In the genomic region with DNA sequence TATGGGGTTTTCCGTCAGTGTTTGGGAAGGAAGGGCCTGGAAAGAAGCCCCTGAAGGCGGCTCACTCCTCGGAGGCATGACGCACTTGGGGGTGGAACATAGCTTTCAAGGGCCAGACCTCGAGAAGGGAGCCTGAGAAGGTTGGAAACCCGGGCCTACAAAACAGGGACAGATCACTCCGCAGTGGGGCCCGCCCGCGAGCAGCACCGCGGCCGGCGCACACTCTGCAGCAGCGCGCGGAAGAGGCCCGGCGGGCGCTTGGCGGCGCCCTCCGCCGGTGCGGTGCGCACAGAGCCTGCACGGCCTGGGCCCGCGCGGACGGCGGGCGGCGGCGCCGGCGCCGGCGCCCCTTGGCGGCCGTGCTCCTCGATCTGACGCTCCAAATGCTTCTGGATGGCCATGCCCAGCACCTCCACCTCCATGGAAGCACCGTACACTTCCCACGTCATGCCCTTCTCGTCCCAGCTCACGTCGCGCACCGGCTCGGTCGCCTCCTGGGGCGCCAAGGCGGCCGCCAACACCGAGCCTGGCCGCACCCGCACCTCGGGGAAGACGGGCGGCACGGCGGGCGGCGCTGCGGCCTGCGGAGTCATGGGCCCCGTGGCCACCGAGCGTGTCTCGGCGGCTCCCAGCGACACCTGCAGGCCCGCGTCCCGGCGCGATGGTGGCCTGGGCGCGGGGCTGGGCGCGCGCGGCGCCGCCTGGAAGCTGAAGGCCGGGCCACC, we compare ENCODE assay signal across 9 mouse cellular contexts. TPM values are rescaled to one million over a fixed set of nuclear protein-coding genes. Genes with fewer than 3 reads are reported as not detected.
DNase-seq lines count a peak whose midpoint lies in the region; ATAC-seq and TF ChIP-seq lines count a peak whose summit lies in the region.
"Had no signal": no experiment of that assay in that cellular context is flagged by ENCODE, and none has a peak within 500 bp of the region (broad histone marks: within the 10 kb centered on the region; RNA-seq: fewer than 3 reads in every experiment).

No protein-coding gene starts in this region.

- DNase-seq in layer of hippocampus, adult 2 months (ENCODE audit: low spot score in 2 of 2): no peak
- no peak for DNase-seq in layer of hippocampus, adult 8-10 months (ENCODE audit: low spot score in 2 of 2)
- peak; percentile 63 for DNase-seq in cerebellum, adult 11-12 months
- peak; percentile 48 for DNase-seq in forebrain, embryonic 14.5 days (ENCODE audit: low spot score)
- peak; percentile 34 to 64 for DNase-seq in kidney, postnatal 4 days

- peak overlapping the region; percentile 41 for H3K4me2 ChIP-seq in forebrain, embryonic 14.5 days (ENCODE audit: low read length)
- H3K4me2 ChIP-seq in neural tube, embryonic 14.5 days (ENCODE audit: low read depth, low read length): peak overlapping the region; percentile 39

- H3K27ac ChIP-seq in layer of hippocampus, adult 2 months: peak overlapping the region; percentile 46; the same call in 1 of the 2 replicates
- H3K27ac ChIP-seq in forebrain, embryonic 14.5 days (ENCODE audit: low read depth, low read length): no peak overlapping the region
- H3K27ac ChIP-seq in neural tube, embryonic 14.5 days (ENCODE audit: low read depth, low read length): no peak overlapping the region
- H3K27ac ChIP-seq: macrophage had no signal

- WGBS in forebrain, embryonic 14.5 days: 1% methylated on average over 69 of the region's 87 CpGs
- 2% methylated on average over 71 of the region's 87 CpGs for WGBS in neural tube, embryonic 14.5 days

- H3K36me3 ChIP-seq in forebrain, embryonic 14.5 days (ENCODE audit: control insufficient read depth, insufficient read depth, low read length): peaks cover 62% of the 10 kb centered on the region
- peaks cover 40% of the 10 kb centered on the region for H3K36me3 ChIP-seq in neural tube, embryonic 14.5 days (ENCODE audit: control insufficient read depth, insufficient read depth, low read length)

- H3K9me3 ChIP-seq in forebrain, embryonic 14.5 days (replicated peaks; ENCODE audit: control insufficient read depth, low read length): no peaks in the 10 kb centered on the region
- no peaks in the 10 kb centered on the region for H3K9me3 ChIP-seq in neural tube, embryonic 14.5 days (ENCODE audit: control insufficient read depth, low read length)

- H3K27me3 ChIP-seq in forebrain, embryonic 14.5 days (replicated peaks; ENCODE audit: control insufficient read depth, insufficient read depth, low read length): peaks cover 28% of the 10 kb centered on the region
- H3K27me3 ChIP-seq in neural tube, embryonic 14.5 days (ENCODE audit: control insufficient read depth, insufficient read depth, low read length): peaks cover 11% of the 10 kb centered on the region

- H3K4me1 ChIP-seq in forebrain, embryonic 14.5 days (ENCODE audit: control insufficient read depth, insufficient read depth, low read length): 0 out of 2 replicates have a peak, but pooled peaks cover 7% of the 10 kb centered on the region
- peaks cover 6% of the 10 kb centered on the region; the same call in 1 of the 2 replicates for H3K4me1 ChIP-seq in neural tube, embryonic 14.5 days (ENCODE audit: control insufficient read depth, insufficient read depth, low read length)

- peak; percentile 74 for ATAC-seq in forebrain, embryonic 14.5 days
- peak; percentile 52; the same call in 1 of the 2 replicates for ATAC-seq in neural tube, embryonic 14.5 days (ENCODE audit: low read depth)
- no peak for ATAC-seq in megakaryocyte progenitor cell, adult 5-6 weeks (replicated peaks; ENCODE audit: poor library complexity)
- no peak for ATAC-seq in activated CD4-positive, CD25-positive, alpha-beta regulatory T cell, adult 4 months

- peak overlapping the region; percentile 47 for H3K9ac ChIP-seq in forebrain, embryonic 14.5 days (ENCODE audit: low read length)
- H3K9ac ChIP-seq in neural tube, embryonic 14.5 days (replicated peaks; ENCODE audit: low read depth, low read length): no peak overlapping the region

- no peak for TF ChIP-seq CTCF in layer of hippocampus, adult 2 months (conservative IDR thresholded peaks at IDR 0.05)

- no peak overlapping the region for H3K4me3 ChIP-seq in layer of hippocampus, adult 2 months
- H3K4me3 ChIP-seq in forebrain, embryonic 14.5 days (ENCODE audit: low read depth, low read length): peak overlapping the region; percentile 22; the same call in 1 of the 2 replicates
- peak overlapping the region; percentile 5; the same call in 1 of the 2 replicates for H3K4me3 ChIP-seq in neural tube, embryonic 14.5 days (ENCODE audit: low read depth, low read length)

RNA-seq across cellular contexts. Expression of a gene that starts 12.0 kb away (rescaled TPM):
- total RNA-seq in layer of hippocampus, adult 2 months (2021): 100 to 1,000 TPM; 146 to 150 TPM
- total RNA-seq in layer of hippocampus, adult 8-10 months (2022): 100 to 1,000 TPM; 123 to 141 (median 132) TPM
- polyA plus RNA-seq in forebrain, embryonic 14.5 days (2014; fragmentation: Nextera tagmentation; extraction: Ambion mirVana): 16.8 and 17.4 TPM in 2 replicates
- 17.3 and 19.6 TPM in 2 replicates for polyA plus RNA-seq in neural tube, embryonic 14.5 days (2014; fragmentation: Nextera tagmentation; extraction: Ambion mirVana)
- not detected in 2 replicates for total RNA-seq in megakaryocyte progenitor cell, adult 5-6 weeks (2015)
- total RNA-seq in megakaryocyte progenitor cell, adult 5-6 weeks (2017): not detected in 2 replicates
- polyA plus RNA-seq in activated CD4-positive, CD25-positive, alpha-beta regulatory T cell, adult 4 months (2017; shearing (Covaris generic)): not detected
- polyA plus RNA-seq: macrophage had no signal

RNA-seq across cellular contexts. Expression of a gene that starts 28.7 kb away (rescaled TPM):
- total RNA-seq in layer of hippocampus, adult 2 months (2021): 100 to 1,000 TPM; 655 to 657 TPM
- total RNA-seq in layer of hippocampus, adult 8-10 months (2022): 100 to 1,000 TPM; 652 to 713 (median 673) TPM
- 25.7 and 31.8 TPM in 2 replicates for polyA plus RNA-seq in forebrain, embryonic 14.5 days (2014; fragmentation: Nextera tagmentation; extraction: Ambion mirVana)
- polyA plus RNA-seq in neural tube, embryonic 14.5 days (2014; fragmentation: Nextera tagmentation; extraction: Ambion mirVana): 61.3 and 118 TPM in 2 replicates
- total RNA-seq in megakaryocyte progenitor cell, adult 5-6 weeks (2015): not detected in 2 replicates
- not detected in 2 replicates for total RNA-seq in megakaryocyte progenitor cell, adult 5-6 weeks (2017)
- polyA plus RNA-seq in activated CD4-positive, CD25-positive, alpha-beta regulatory T cell, adult 4 months (2017; shearing (Covaris generic)): under 1 TPM; 0.33 to 0.62 TPM
- polyA plus RNA-seq: macrophage had no signal

RNA-seq across cellular contexts. Expression of a gene that starts 36.4 kb away (rescaled TPM):
- under 1 TPM; 0.33 to 0.44 TPM for total RNA-seq in layer of hippocampus, adult 2 months (2021)
- under 1 TPM; 0.27 to 0.54 (median 0.37) TPM for total RNA-seq in layer of hippocampus, adult 8-10 months (2022)
- polyA plus RNA-seq in forebrain, embryonic 14.5 days (2014; fragmentation: Nextera tagmentation; extraction: Ambion mirVana): 0.05 and 0.14 TPM in 2 replicates
- 0.21 and 0.29 TPM in 2 replicates for polyA plus RNA-seq in neural tube, embryonic 14.5 days (2014; fragmentation: Nextera tagmentation; extraction: Ambion mirVana)
- total RNA-seq in megakaryocyte progenitor cell, adult 5-6 weeks (2015): not detected in 2 replicates
- not detected in 2 replicates for total RNA-seq in megakaryocyte progenitor cell, adult 5-6 weeks (2017)
- polyA plus RNA-seq in activated CD4-positive, CD25-positive, alpha-beta regulatory T cell, adult 4 months (2017; shearing (Covaris generic)): under 1 TPM in 1 of 2 experiments, not detected in 1; 0.08 TPM
- polyA plus RNA-seq: macrophage had no signal

RNA-seq across cellular contexts. Expression of a gene that starts 43.9 kb away (rescaled TPM):
- total RNA-seq in layer of hippocampus, adult 2 months (2021): 100 to 1,000 TPM; 153 to 160 TPM
- total RNA-seq in layer of hippocampus, adult 8-10 months (2022): 100 to 1,000 TPM; 130 to 151 (median 140) TPM
- 73.5 and 86.4 TPM in 2 replicates for polyA plus RNA-seq in forebrain, embryonic 14.5 days (2014; fragmentation: Nextera tagmentation; extraction: Ambion mirVana)
- 78.5 and 88.3 TPM in 2 replicates for polyA plus RNA-seq in neural tube, embryonic 14.5 days (2014; fragmentation: Nextera tagmentation; extraction: Ambion mirVana)
- 47.2 and 49.6 TPM in 2 replicates for total RNA-seq in megakaryocyte progenitor cell, adult 5-6 weeks (2015)
- 16.8 and 19.4 TPM in 2 replicates for total RNA-seq in megakaryocyte progenitor cell, adult 5-6 weeks (2017)
- polyA plus RNA-seq in activated CD4-positive, CD25-positive, alpha-beta regulatory T cell, adult 4 months (2017; shearing (Covaris generic)): 10 to 100 TPM; 23.3 to 31.2 TPM

RNA-seq across cellular contexts. Expression of a gene that starts 46.1 kb away (rescaled TPM):
- not detected for total RNA-seq in layer of hippocampus, adult 2 months (2021)
- total RNA-seq in layer of hippocampus, adult 8-10 months (2022): under 1 TPM in 1 of 4 experiments, not detected in 3; 0.35 TPM
- not detected in 2 replicates for polyA plus RNA-seq in forebrain, embryonic 14.5 days (2014; fragmentation: Nextera tagmentation; extraction: Ambion mirVana)
- polyA plus RNA-seq in neural tube, embryonic 14.5 days (2014; fragmentation: Nextera tagmentation; extraction: Ambion mirVana): not detected in 2 replicates
- not detected in 2 replicates for total RNA-seq in megakaryocyte progenitor cell, adult 5-6 weeks (2015)
- total RNA-seq in megakaryocyte progenitor cell, adult 5-6 weeks (2017): not detected in 2 replicates
- not detected for polyA plus RNA-seq in activated CD4-positive, CD25-positive, alpha-beta regulatory T cell, adult 4 months (2017; shearing (Covaris generic))
- polyA plus RNA-seq: macrophage had no signal

Comparison
In these comparisons a context has a peak if more than half of its experiments do, and no peak if none do; other contexts are left out.
1. DNase-seq: peak in cerebellum, adult 11-12 months (single experiment), forebrain, embryonic 14.5 days (single experiment) and kidney, postnatal 4 days (2 of 2); none in layer of hippocampus, adult 2 months (0 of 2) and layer of hippocampus, adult 8-10 months (0 of 2).
2. ATAC-seq: peak in forebrain, embryonic 14.5 days (single experiment) and neural tube, embryonic 14.5 days (single experiment); none in megakaryocyte progenitor cell, adult 5-6 weeks (single experiment) and activated CD4-positive, CD25-positive, alpha-beta regulatory T cell, adult 4 months (single experiment).
3. RNA of a gene that starts 12.0 kb away (total RNA-seq): 146 to 150 TPM in layer of hippocampus, adult 2 months and 123 to 141 TPM in layer of hippocampus, adult 8-10 months; not detected in megakaryocyte progenitor cell, adult 5-6 weeks; every median in the first group is over 100 times any median in the second.
4. RNA of a gene that starts 28.7 kb away (total RNA-seq): 652 to 713 TPM in layer of hippocampus, adult 8-10 months and 655 to 657 TPM in layer of hippocampus, adult 2 months; not detected in megakaryocyte progenitor cell, adult 5-6 weeks; every median in the first group is over 100 times any median in the second.